Comparison of ENCODE assay signal across 16 mouse cellular contexts in the genomic region with DNA sequence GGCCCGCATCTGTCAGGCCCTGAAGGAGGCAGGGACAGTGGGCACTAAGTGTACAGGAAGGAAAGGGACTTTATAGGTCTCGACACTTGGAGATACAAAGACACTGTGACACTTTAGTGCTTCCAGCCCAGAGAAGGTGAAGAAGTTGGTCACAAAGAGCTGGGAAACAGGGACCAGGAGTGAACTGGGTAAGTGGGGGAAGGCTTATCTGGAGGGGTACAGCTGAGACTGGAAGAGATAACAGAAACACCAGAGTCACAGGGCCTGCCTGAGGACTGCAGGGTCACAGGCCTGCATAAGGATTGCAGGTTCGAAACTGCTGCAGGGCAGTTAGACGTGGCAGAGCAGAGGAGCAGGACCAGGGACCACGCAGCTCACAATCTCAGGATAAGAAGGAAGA. TPM values are rescaled to one million over a fixed set of nuclear protein-coding genes. Genes with fewer than 3 reads are reported as not detected.
"Had no signal": no experiment of that assay in that cellular context is flagged by ENCODE, and none has a peak within 500 bp of the region (broad histone marks: within the 10 kb centered on the region; RNA-seq: fewer than 3 reads in every experiment).

No protein-coding gene starts in this region.

- ATAC-seq: midbrain, embryonic 13.5 days; midbrain, embryonic 15.5 days had no signal

- H3K27ac ChIP-seq: liver, embryonic 14.5 days; lung, embryonic 15.5 days; midbrain, embryonic 13.5 days; midbrain, embryonic 15.5 days; neural tube, embryonic 12.5 days had no signal

- H3K4me2 ChIP-seq: lung, embryonic 15.5 days; midbrain, embryonic 11.5 days; midbrain, embryonic 13.5 days; midbrain, embryonic 15.5 days; neural tube, embryonic 12.5 days had no signal

- H3K9me3 ChIP-seq: lung, embryonic 15.5 days; midbrain, embryonic 13.5 days; midbrain, embryonic 15.5 days; neural tube, embryonic 12.5 days had no signal

- H3K4me1 ChIP-seq: lung, embryonic 15.5 days; midbrain, embryonic 13.5 days; midbrain, embryonic 15.5 days; neural tube, embryonic 12.5 days had no signal

- H3K27me3 ChIP-seq: lung, embryonic 15.5 days; midbrain, embryonic 13.5 days; midbrain, embryonic 15.5 days; neural tube, embryonic 12.5 days had no signal

- H3K9ac ChIP-seq: liver, embryonic 14.5 days; lung, embryonic 15.5 days; midbrain, embryonic 13.5 days; midbrain, embryonic 15.5 days; neural tube, embryonic 12.5 days had no signal

- H3K4me3 ChIP-seq: lung, embryonic 15.5 days; midbrain, embryonic 13.5 days; midbrain, embryonic 15.5 days; neural tube, embryonic 12.5 days had no signal

- DNase-seq: lung, adult 18-20 months; lung, postnatal 4 days; right cerebral cortex, postnatal 14 days; thymus, adult 18-20 months; thymus, postnatal 25 days; thymus, postnatal 4 days had no signal

RNA-seq across cellular contexts. Expression of a gene that starts 24.4 kb away (rescaled TPM):
- total RNA-seq: megakaryocyte, adult 5-6 weeks; midbrain, postnatal 0 days had no signal

RNA-seq across cellular contexts. Expression of a gene that starts 33.8 kb away (rescaled TPM):
- total RNA-seq: monocyte, adult 5-6 weeks; neutrophil, adult 5-6 weeks had no signal
